Mouse (Mus musculus): ENCODE results near the gene Adra2a. TPM values are rescaled to one million over a fixed set of nuclear protein-coding genes. Genes with fewer than 3 reads are reported as not detected.

Gene Adra2a
- polyA plus RNA-seq, 1 experiment from 2014 or later, result 0.14 TPM

- H3K4me2 ChIP-seq (replicated peaks; ENCODE audit: low read depth, low read length), result no peak overlapping the region
- no peaks in the 10 kb centered on the region for H3K27me3 ChIP-seq (replicated peaks; ENCODE audit: insufficient read depth, low read length)
- H3K4me3 ChIP-seq (ENCODE audit: low read depth, low read length), result no peak overlapping the region
- ATAC-seq (peak; percentile 92), DNase-seq (ENCODE audit: low spot score) (peak; percentile 73)
- WGBS, result 48% methylated on average over 3 of the region's 3 CpGs
- TF ChIP-seq CTCF (IDR thresholded peaks at IDR 0.05) (no peak), EP300 (IDR thresholded peaks at IDR 0.05) (peak; percentile 68)
- H3K36me3 ChIP-seq (ENCODE audit: insufficient read depth, low read length), result no peaks in the 10 kb centered on the region
- no peak overlapping the region for H3K27ac ChIP-seq (ENCODE audit: low read length)
- H3K9me3 ChIP-seq (ENCODE audit: low read length), result no peaks in the 10 kb centered on the region
- H3K4me1 ChIP-seq (ENCODE audit: insufficient read depth, low read depth, low read length), result no peaks in the 10 kb centered on the region; the same call in 1 of the 2 replicates
- H3K9ac ChIP-seq (replicated peaks; ENCODE audit: low read depth), result no peak overlapping the region
Observed at GRCm38 (mm10) chr19:54093599-54093998, 49.6 kb downstream of the Adra2a start.

- Histone ChIP-seq H3K27ac (ENCODE audit: low read length) (no peak overlapping the region), H3K36me3 (ENCODE audit: insufficient read depth, low read length) (no peaks in the 10 kb centered on the region), H3K27me3 (replicated peaks; ENCODE audit: insufficient read depth, low read length) (no peaks in the 10 kb centered on the region), H3K4me3 (ENCODE audit: low read depth, low read length) (no peak overlapping the region), H3K9ac (replicated peaks; ENCODE audit: low read depth) (no peak overlapping the region), H3K9me3 (ENCODE audit: low read length) (no peaks in the 10 kb centered on the region), H3K4me2 (replicated peaks; ENCODE audit: low read depth, low read length) (no peak overlapping the region), H3K4me1 (ENCODE audit: insufficient read depth, low read depth, low read length) (no peaks in the 10 kb centered on the region; the same call in 1 of the 2 replicates)
- TF ChIP-seq CTCF (IDR thresholded peaks at IDR 0.05), result no peak
- DNase-seq (ENCODE audit: low spot score) (no peak), ATAC-seq (no peak)
- 73% methylated on average over 5 of the region's 5 CpGs for WGBS
Observed at GRCm38 (mm10) chr19:54095716-54096115, 51.8 kb downstream of the Adra2a start.

DNA sequence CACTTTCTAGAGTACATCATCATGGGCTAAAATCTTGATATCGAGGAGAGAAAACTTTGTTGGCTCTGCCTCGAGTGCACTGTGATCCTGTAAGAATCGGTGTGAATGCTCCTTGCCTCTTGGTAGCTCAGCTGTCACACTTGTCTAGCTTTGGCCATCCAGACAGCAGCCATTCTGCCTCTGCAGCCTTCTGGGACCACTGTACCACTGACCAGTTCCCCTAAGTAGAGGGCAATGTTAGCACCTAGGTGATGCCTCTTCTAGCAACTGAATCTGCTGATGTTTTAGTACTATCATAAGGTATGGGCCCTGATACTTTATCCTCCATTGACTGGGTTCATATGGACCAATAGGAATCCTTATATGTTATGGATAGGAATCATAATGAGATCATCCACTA lies 54.4 kb downstream of the Adra2a start:
- WGBS, result 77% methylated on average over 3 of the region's 3 CpGs
- no peak overlapping the region for H3K4me2 ChIP-seq (replicated peaks; ENCODE audit: low read depth, low read length)
- no peaks in the 10 kb centered on the region for H3K36me3 ChIP-seq (ENCODE audit: insufficient read depth, low read length)
- H3K9ac ChIP-seq (replicated peaks; ENCODE audit: low read depth), result no peak overlapping the region
- no peaks in the 10 kb centered on the region for H3K27me3 ChIP-seq (replicated peaks; ENCODE audit: insufficient read depth, low read length)
- H3K27ac ChIP-seq (ENCODE audit: low read length), result no peak overlapping the region
- no peak for TF ChIP-seq EP300 (IDR thresholded peaks at IDR 0.05)
- TF ChIP-seq CTCF (IDR thresholded peaks at IDR 0.05), result no peak
- DNase-seq (ENCODE audit: low spot score) (no peak), ATAC-seq (no peak)
- no peak overlapping the region for H3K4me3 ChIP-seq (ENCODE audit: low read depth, low read length)
- H3K9me3 ChIP-seq (ENCODE audit: low read length), result no peaks in the 10 kb centered on the region
- no peaks in the 10 kb centered on the region; the same call in 1 of the 2 replicates for H3K4me1 ChIP-seq (ENCODE audit: insufficient read depth, low read depth, low read length)

Other genes starting within 250 kb of the Adra2a start
- 64.6 and 68.9 TPM in 2 replicates for gene Pdcd4, start 151.9 kb upstream of the Adra2a start, polyA plus RNA-seq (2015; fragmentation: Nextera tagmentation; extraction: Ambion mirVana)
- 26.7 and 30.2 TPM in 2 replicates for gene Shoc2, start 99.8 kb upstream of the Adra2a start, polyA plus RNA-seq (2015; fragmentation: Nextera tagmentation; extraction: Ambion mirVana)
- gene Bbip1, start 99.5 kb upstream of the Adra2a start, polyA plus RNA-seq (2015; fragmentation: Nextera tagmentation; extraction: Ambion mirVana), result 46.7 and 58.4 TPM in 2 replicates